Mouse (Mus musculus): ENCODE data around the gene Rnf157.

The Rnf157 gene

GRCm38 (mm10) chr11:116412904-116413630, at the start of gene Rnf157:
Gene Rnf157 (minus strand): TSS chr11:116413032.
- in situ Hi-C loops (cut with MboI; ENCODE audit: low sequenced_read_pairs), result no loop called here

DNA sequence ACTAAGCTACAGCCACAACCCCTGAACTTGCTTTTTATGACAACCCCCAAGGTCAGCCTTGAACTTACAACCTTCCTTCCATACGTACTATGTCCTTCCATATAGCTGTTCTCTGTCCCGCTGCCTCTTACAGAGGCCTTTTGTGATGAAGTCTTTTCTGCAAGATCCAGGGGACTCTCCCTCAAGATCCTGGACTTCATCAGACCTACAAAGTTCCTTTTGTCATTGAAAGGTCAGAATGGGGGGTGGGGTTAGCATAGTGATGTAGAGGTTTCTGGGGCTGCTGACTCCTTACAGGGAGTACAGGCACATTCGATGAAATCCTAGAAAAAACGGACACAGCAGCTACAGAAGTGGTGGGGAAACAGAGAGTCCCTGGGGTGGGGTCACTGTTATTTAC, 47.0 kb upstream of the Rnf157 start:
- in situ Hi-C loops (cut with MboI; ENCODE audit: low sequenced_read_pairs), result loop anchor here (10.0 kb wide), 1 partner anchor 235 kb away; no protein-coding TSS in a partner anchor

GRCm38 (mm10) chr11:116456234-116456633, 43.4 kb upstream of the Rnf157 start:
- in situ Hi-C loops (cut with MboI; ENCODE audit: low sequenced_read_pairs), result loop anchor here (10.0 kb wide), 1 partner anchor 231 kb away; no protein-coding TSS in a partner anchor

GRCm38 (mm10) chr11:116453889-116454288, 41.1 kb upstream of the Rnf157 start:
- in situ Hi-C loops (cut with MboI; ENCODE audit: low sequenced_read_pairs), result loop anchor here (10.0 kb wide), 1 partner anchor 229 kb away; no protein-coding TSS in a partner anchor

- in situ Hi-C loops (cut with MboI; ENCODE audit: low sequenced_read_pairs), result loop anchor here (5.0 kb wide), 1 partner anchor 132 kb away; no protein-coding TSS in a partner anchor
Measured at GRCm38 (mm10) chr11:116449341-116449740, 36.5 kb upstream of the Rnf157 start.

DNA sequence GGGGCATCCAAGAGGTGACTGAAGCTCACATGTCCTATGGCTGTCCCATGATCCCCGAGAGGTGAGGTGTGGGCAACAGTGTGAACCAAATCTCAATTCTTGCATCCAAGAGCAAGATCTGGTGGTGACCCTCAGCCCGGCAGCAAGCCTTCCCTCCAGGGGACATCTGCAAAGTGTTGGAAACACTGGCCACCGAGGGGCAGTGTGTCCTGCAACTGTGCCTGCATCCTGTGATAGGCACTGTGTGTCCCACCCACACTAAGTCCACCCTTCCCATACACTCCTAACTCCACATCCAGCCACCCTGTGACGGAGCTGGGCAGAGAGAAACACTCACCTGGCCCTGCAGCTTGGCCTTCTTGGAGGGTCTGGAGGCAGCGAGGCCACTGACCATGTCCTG, 35.0 kb upstream of the Rnf157 start:
- in situ Hi-C loops (cut with MboI; ENCODE audit: low sequenced_read_pairs), result loop anchor here (5.0 kb wide), 1 partner anchor 131 kb away; no protein-coding TSS in a partner anchor

DNA sequence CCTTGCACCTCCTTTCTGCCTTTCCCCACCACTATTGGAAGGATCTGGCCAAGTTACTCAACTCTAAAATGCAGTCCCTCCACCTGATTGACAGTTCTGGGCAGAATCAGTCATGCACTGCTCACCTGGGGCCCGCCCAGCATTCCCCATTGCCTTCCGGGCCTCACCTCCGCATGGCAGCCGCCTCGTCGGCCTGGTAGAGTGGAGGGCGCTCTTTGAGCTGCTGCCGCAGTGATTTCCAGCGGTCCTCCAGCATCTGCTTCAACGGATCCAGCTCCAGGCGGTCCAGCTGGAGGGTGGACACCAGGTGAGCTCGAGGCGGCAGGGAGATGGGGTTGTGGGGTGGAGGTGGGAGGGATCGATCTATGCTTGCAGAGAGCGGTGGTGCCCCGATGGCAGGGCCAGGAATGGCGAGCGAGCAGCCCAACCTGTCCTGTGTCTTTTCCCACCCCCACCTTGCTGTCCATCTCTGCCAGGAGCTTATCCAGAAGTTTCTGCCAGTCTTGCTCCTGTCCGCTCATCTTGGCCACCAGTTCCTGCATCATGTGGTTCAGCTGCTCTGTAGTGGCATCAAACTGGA, 33.6 kb upstream of the Rnf157 start:
- in situ Hi-C loops (cut with MboI; ENCODE audit: low sequenced_read_pairs), result loop anchor here (5.0 kb wide), 1 partner anchor 129 kb away; no protein-coding TSS in a partner anchor

GRCm38 (mm10) chr11:116445596-116446307, 32.9 kb upstream of the Rnf157 start:
- in situ Hi-C loops (cut with MboI; ENCODE audit: low sequenced_read_pairs), result loop anchor here (5.0 kb wide), 1 partner anchor 128 kb away; no protein-coding TSS in a partner anchor

- in situ Hi-C loops (cut with MboI; ENCODE audit: low sequenced_read_pairs), result no loop called here
Measured at GRCm38 (mm10) chr11:116443935-116444334, 31.1 kb upstream of the Rnf157 start.

DNA sequence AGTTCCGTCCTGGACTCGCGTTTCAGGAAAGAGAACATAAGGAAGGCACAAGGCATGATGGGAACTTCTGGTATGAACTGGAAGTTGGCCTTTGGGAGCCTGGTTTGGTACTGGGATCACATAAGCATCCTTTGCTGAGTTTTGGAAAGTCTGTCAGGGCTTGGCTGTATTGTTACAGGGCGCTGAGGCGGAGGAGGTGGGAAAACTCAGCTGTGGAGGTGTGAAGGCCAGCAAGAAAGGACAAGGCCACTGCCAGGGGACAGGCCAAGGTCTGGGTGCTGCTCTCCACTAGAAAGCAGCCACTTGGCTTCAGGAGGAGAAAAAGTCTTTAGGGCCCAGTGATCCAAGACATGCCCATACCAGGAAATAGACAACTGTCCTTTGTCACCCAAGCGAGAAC, 30.5 kb upstream of the Rnf157 start:
- in situ Hi-C loops (cut with MboI; ENCODE audit: low sequenced_read_pairs), result no loop called here

DNA sequence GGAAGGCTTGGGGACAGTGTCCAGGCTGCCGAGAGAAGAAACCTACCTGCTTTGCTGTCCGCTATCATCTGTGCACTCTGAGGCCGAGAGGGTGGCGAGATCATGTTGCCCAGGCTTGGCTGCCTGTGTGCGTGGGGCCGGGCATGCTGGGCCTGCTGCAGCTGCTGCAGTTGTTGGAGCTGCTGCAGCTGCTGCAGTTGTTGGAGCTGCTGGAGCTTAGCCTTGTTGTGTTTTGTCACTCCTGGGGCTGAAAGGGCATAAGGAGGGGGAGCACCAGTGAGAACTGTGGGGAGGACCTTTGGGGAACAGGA, 30.0 kb upstream of the Rnf157 start:
- in situ Hi-C loops (cut with MboI; ENCODE audit: low sequenced_read_pairs), result no loop called here

GRCm38 (mm10) chr11:116442129-116442866, 29.5 kb upstream of the Rnf157 start:
- in situ Hi-C loops (cut with MboI; ENCODE audit: low sequenced_read_pairs), result no loop called here

GRCm38 (mm10) chr11:116440408-116441068, 27.7 kb upstream of the Rnf157 start:
- in situ Hi-C loops (cut with MboI; ENCODE audit: low sequenced_read_pairs), result no loop called here

DNA sequence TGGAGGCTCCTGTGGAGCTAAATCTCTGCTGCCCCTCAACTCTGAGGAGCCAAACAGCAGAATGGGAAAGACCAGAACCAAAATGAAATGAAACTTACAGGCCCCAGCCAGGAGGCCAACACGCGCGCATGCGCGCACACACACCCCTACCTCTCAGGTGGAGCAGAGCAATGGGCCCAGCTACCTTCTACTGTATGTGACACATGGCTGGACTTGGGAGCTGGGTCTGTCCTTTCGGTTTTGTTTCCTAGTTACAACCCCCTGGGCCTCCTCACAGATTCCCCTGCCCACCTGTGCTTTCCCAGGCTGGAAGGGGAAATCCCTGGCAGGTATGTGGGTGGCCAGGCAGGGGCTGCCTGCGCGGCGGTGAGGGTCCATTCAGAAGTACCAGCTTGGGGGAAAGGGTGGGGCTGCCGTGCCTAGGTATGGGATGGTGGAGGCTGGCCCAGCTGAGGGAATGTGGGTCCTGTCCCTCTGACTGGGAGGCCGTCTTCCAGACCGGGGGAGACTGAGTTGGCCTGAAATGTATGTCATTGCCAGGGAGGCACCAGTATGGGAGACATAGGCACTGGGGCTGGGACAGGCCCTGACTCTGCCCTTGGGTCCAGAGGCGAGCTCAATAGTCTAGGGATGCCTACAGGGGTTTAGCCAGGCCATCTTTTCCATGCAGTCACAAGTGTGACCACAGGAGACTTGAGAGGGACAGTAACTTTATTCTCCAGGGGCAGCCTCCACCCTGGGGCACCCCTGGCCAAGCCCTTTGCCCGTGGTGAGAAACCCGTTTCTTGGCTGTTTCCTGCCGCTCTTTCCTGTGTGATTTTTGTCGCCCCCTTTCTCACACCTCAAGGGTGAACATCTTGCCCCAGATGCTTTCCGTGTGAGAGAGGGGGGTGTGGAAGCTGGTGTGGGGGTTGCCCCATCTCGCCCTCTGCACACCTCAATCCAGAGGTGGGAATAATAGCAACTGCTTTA, 26.7 kb upstream of the Rnf157 start:
- in situ Hi-C loops (cut with MboI; ENCODE audit: low sequenced_read_pairs), result no loop called here

DNA sequence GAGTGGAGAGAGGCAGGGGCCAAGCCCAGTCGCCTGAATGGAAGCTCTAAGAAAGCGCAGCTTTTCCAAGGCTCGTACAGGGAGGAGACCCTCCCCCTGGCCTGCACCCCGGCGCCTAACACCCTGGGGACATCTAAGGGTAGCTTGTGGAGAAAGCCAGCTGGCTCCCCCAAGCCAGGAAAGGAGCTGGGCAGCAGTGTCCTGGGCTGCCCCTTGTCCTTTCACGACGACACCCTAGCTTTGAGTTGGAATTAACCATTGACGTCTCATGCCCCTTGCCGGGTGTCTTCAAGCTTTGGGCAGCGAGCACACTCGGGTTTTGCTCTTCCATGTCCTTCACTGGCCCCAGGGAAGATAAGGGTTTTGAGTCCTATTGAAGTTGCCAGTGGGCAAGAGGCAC, 24.7 kb upstream of the Rnf157 start:
- in situ Hi-C loops (cut with MboI; ENCODE audit: low sequenced_read_pairs), result no loop called here

- in situ Hi-C loops (cut with MboI; ENCODE audit: low sequenced_read_pairs), result no loop called here
Measured at GRCm38 (mm10) chr11:116436725-116437331, 24.0 kb upstream of the Rnf157 start.

DNA sequence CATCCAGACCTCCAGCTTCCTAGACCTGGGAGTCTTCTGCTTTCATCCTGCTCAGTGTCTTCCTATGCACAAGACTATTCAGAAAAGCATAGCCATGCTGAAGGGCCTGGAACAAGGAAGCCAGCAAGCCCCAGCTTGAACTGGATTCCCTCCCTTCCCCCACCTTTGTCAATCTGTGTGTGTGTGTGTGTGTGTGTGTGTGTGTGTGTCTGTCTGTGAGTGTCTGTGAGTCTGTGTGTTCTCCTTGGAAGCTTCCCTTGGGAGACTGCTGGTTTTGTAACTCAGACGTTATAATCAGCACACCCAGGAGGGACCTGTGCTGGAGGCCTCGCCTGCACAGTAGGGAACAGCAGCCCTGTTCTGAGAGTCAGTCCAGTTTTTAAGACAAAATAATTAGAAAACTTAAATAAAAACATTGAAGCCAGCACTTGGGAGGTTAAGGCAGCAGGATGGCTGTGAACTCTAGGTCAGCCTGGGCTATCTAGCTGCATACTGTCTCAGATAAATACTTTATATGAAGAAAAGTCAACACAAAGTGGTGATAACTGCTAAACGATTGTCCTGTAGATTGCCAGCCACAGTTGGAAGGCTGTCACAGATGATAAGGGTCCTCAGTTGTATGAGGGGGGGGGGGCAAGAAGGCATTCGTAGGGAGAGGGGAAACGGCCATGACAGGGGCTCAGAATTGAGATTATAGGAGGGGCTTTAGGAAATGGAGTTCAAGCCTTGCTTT, 23.3 kb upstream of the Rnf157 start:
- in situ Hi-C loops (cut with MboI; ENCODE audit: low sequenced_read_pairs), result no loop called here

All from CH12F3 (cell line).